Mouse (Mus musculus): ENCODE data around the gene Coro2b. TPM values are rescaled to one million over a fixed set of nuclear protein-coding genes. Genes with fewer than 3 reads are reported as not detected.

The Coro2b gene
- 9.0 and 9.8 TPM in 2 replicates for polyA plus RNA-seq (2014; fragmentation: Nextera tagmentation; extraction: Ambion mirVana)

GRCm38 (mm10) chr9:62536655-62537631 is at the start of gene Coro2b:
Coro2b (minus strand) TSS chr9:62537044.
- peaks cover 15% of the 10 kb centered on the region; the same call in 1 of the 2 replicates for H3K27me3 ChIP-seq (replicated peaks; ENCODE audit: control insufficient read depth, insufficient read depth, low read length)
- DNase-seq (ENCODE audit: low spot score), result peak; percentile 80
- 2% methylated on average over 60 of the region's 74 CpGs for WGBS

GRCm38 (mm10) chr9:62577558-62577957 is 40.7 kb upstream of the Coro2b start:
- DNase-seq (ENCODE audit: low spot score) (no peak), ATAC-seq (replicated peaks; ENCODE audit: low FRiP score, low TSS enrichment, low read depth) (no peak)
- 48% methylated on average over 1 of the region's 1 CpGs for WGBS
- Histone ChIP-seq H3K9ac (ENCODE audit: low read length) (no peak overlapping the region), H3K4me2 (ENCODE audit: low read length) (no peak overlapping the region), H3K36me3 (ENCODE audit: control insufficient read depth, insufficient read depth, low read length) (no peaks in the 10 kb centered on the region), H3K27ac (ENCODE audit: low read depth) (no peak overlapping the region), H3K4me1 (replicated peaks; ENCODE audit: control insufficient read depth, insufficient read depth, low read length) (no peaks in the 10 kb centered on the region), H3K9me3 (ENCODE audit: control insufficient read depth, low read length) (0 out of 2 replicates have a peak, but pooled peaks cover 3% of the 10 kb centered on the region), H3K4me3 (ENCODE audit: low read depth, low read length) (no peak overlapping the region), H3K27me3 (replicated peaks; ENCODE audit: control insufficient read depth, insufficient read depth, low read length) (no peaks in the 10 kb centered on the region)

More at GRCm38 (mm10) chr9:62536655-62537631, at the start of gene Coro2b:
- H3K4me1 ChIP-seq (replicated peaks; ENCODE audit: control insufficient read depth, insufficient read depth, low read length), result peaks cover 27% of the 10 kb centered on the region
- H3K4me2 ChIP-seq (ENCODE audit: low read length), result peak within 1 kb of the TSS; percentile 92
- no peak within 1 kb of the TSS; the same call in 1 of the 2 replicates for H3K27ac ChIP-seq (ENCODE audit: low read depth)
- no peaks in the 10 kb centered on the region for H3K9me3 ChIP-seq (ENCODE audit: control insufficient read depth, low read length)
- H3K4me3 ChIP-seq (ENCODE audit: low read depth, low read length), result peak within 1 kb of the TSS; percentile 62
- peak; percentile 59; the same call in 1 of the 2 replicates for ATAC-seq (replicated peaks; ENCODE audit: low FRiP score, low TSS enrichment, low read depth)
- H3K36me3 ChIP-seq (ENCODE audit: control insufficient read depth, insufficient read depth, low read length), result no peaks in the 10 kb centered on the region
- H3K9ac ChIP-seq (ENCODE audit: low read length), result peak within 1 kb of the TSS; percentile 61

- Histone ChIP-seq H3K27me3 (replicated peaks; ENCODE audit: control insufficient read depth, insufficient read depth, low read length) (no peaks in the 10 kb centered on the region), H3K4me2 (ENCODE audit: low read length) (no peak overlapping the region), H3K4me3 (ENCODE audit: low read depth, low read length) (no peak overlapping the region), H3K4me1 (replicated peaks; ENCODE audit: control insufficient read depth, insufficient read depth, low read length) (no peaks in the 10 kb centered on the region), H3K9me3 (ENCODE audit: control insufficient read depth, low read length) (0 out of 2 replicates have a peak, but pooled peaks cover 3% of the 10 kb centered on the region), H3K36me3 (ENCODE audit: control insufficient read depth, insufficient read depth, low read length) (no peaks in the 10 kb centered on the region), H3K27ac (ENCODE audit: low read depth) (no peak overlapping the region), H3K9ac (ENCODE audit: low read length) (no peak overlapping the region)
- ATAC-seq (replicated peaks; ENCODE audit: low FRiP score, low TSS enrichment, low read depth) (no peak), DNase-seq (ENCODE audit: low spot score) (no peak)
- 90% methylated on average over 6 of the region's 6 CpGs for WGBS
Observed at GRCm38 (mm10) chr9:62569121-62569520, 32.3 kb upstream of the Coro2b start.

- Histone ChIP-seq H3K4me1 (replicated peaks; ENCODE audit: control insufficient read depth, insufficient read depth, low read length) (no peaks in the 10 kb centered on the region), H3K27ac (ENCODE audit: low read depth) (no peak overlapping the region), H3K9me3 (ENCODE audit: control insufficient read depth, low read length) (0 out of 2 replicates have a peak, but pooled peaks cover under 1% of the 10 kb centered on the region), H3K36me3 (ENCODE audit: control insufficient read depth, insufficient read depth, low read length) (no peaks in the 10 kb centered on the region), H3K4me3 (ENCODE audit: low read depth, low read length) (no peak overlapping the region), H3K27me3 (replicated peaks; ENCODE audit: control insufficient read depth, insufficient read depth, low read length) (no peaks in the 10 kb centered on the region), H3K4me2 (ENCODE audit: low read length) (no peak overlapping the region), H3K9ac (ENCODE audit: low read length) (no peak overlapping the region)
- DNase-seq (ENCODE audit: low spot score) (no peak), ATAC-seq (replicated peaks; ENCODE audit: low FRiP score, low TSS enrichment, low read depth) (no peak)
- 96% methylated on average over 1 of the region's 1 CpGs for WGBS
Observed at GRCm38 (mm10) chr9:62567818-62568217, 31.0 kb upstream of the Coro2b start.

GRCm38 (mm10) chr9:62562236-62562635 is 25.4 kb upstream of the Coro2b start:
- no peak overlapping the region for H3K4me2 ChIP-seq (ENCODE audit: low read length)
- 89% methylated on average over 6 of the region's 6 CpGs for WGBS
- no peak for ATAC-seq (replicated peaks; ENCODE audit: low FRiP score, low TSS enrichment, low read depth)

GRCm38 (mm10) chr9:62560432-62560831 is 23.6 kb upstream of the Coro2b start:
- Histone ChIP-seq H3K4me3 (ENCODE audit: low read depth, low read length) (no peak overlapping the region), H3K27ac (ENCODE audit: low read depth) (no peak overlapping the region), H3K9ac (ENCODE audit: low read length) (no peak overlapping the region), H3K27me3 (replicated peaks; ENCODE audit: control insufficient read depth, insufficient read depth, low read length) (no peaks in the 10 kb centered on the region), H3K36me3 (ENCODE audit: control insufficient read depth, insufficient read depth, low read length) (no peaks in the 10 kb centered on the region), H3K4me1 (replicated peaks; ENCODE audit: control insufficient read depth, insufficient read depth, low read length) (no peaks in the 10 kb centered on the region), H3K9me3 (ENCODE audit: control insufficient read depth, low read length) (no peaks in the 10 kb centered on the region), H3K4me2 (ENCODE audit: low read length) (no peak overlapping the region)
- no peak for DNase-seq (ENCODE audit: low spot score)
- 94% methylated on average over 4 of the region's 4 CpGs for WGBS
- no peak for ATAC-seq (replicated peaks; ENCODE audit: low FRiP score, low TSS enrichment, low read depth)

More at GRCm38 (mm10) chr9:62562236-62562635, 25.4 kb upstream of the Coro2b start:
- Histone ChIP-seq H3K27ac (ENCODE audit: low read depth) (no peak overlapping the region), H3K9me3 (ENCODE audit: control insufficient read depth, low read length) (no peaks in the 10 kb centered on the region), H3K4me1 (replicated peaks; ENCODE audit: control insufficient read depth, insufficient read depth, low read length) (no peaks in the 10 kb centered on the region), H3K27me3 (replicated peaks; ENCODE audit: control insufficient read depth, insufficient read depth, low read length) (no peaks in the 10 kb centered on the region), H3K36me3 (ENCODE audit: control insufficient read depth, insufficient read depth, low read length) (no peaks in the 10 kb centered on the region), H3K9ac (ENCODE audit: low read length) (no peak overlapping the region), H3K4me3 (ENCODE audit: low read depth, low read length) (no peak overlapping the region)
- DNase-seq (ENCODE audit: low spot score), result no peak

- Histone ChIP-seq H3K4me1 (replicated peaks; ENCODE audit: control insufficient read depth, insufficient read depth, low read length) (no peaks in the 10 kb centered on the region), H3K36me3 (ENCODE audit: control insufficient read depth, insufficient read depth, low read length) (no peaks in the 10 kb centered on the region), H3K4me2 (ENCODE audit: low read length) (no peak overlapping the region), H3K4me3 (ENCODE audit: low read depth, low read length) (no peak overlapping the region), H3K9me3 (ENCODE audit: control insufficient read depth, low read length) (no peaks in the 10 kb centered on the region), H3K27ac (ENCODE audit: low read depth) (no peak overlapping the region), H3K27me3 (replicated peaks; ENCODE audit: control insufficient read depth, insufficient read depth, low read length) (no peaks in the 10 kb centered on the region), H3K9ac (ENCODE audit: low read length) (no peak overlapping the region)
- DNase-seq (ENCODE audit: low spot score), result no peak
- ATAC-seq (replicated peaks; ENCODE audit: low FRiP score, low TSS enrichment, low read depth), result no peak
- 51% methylated on average over 5 of the region's 5 CpGs for WGBS
Observed at GRCm38 (mm10) chr9:62560006-62560405, 23.2 kb upstream of the Coro2b start.

- ATAC-seq (replicated peaks; ENCODE audit: low FRiP score, low TSS enrichment, low read depth) (no peak), DNase-seq (ENCODE audit: low spot score) (no peak)
- Histone ChIP-seq H3K4me3 (ENCODE audit: low read depth, low read length) (no peak overlapping the region), H3K4me2 (ENCODE audit: low read length) (no peak overlapping the region), H3K27ac (ENCODE audit: low read depth) (no peak overlapping the region), H3K4me1 (replicated peaks; ENCODE audit: control insufficient read depth, insufficient read depth, low read length) (no peaks in the 10 kb centered on the region), H3K9ac (ENCODE audit: low read length) (no peak overlapping the region), H3K9me3 (ENCODE audit: control insufficient read depth, low read length) (no peaks in the 10 kb centered on the region), H3K27me3 (replicated peaks; ENCODE audit: control insufficient read depth, insufficient read depth, low read length) (no peaks in the 10 kb centered on the region), H3K36me3 (ENCODE audit: control insufficient read depth, insufficient read depth, low read length) (no peaks in the 10 kb centered on the region)
- WGBS, result 82% methylated on average over 3 of the region's 3 CpGs
Observed at GRCm38 (mm10) chr9:62559446-62559845, 22.6 kb upstream of the Coro2b start.

All from intestine, embryonic 14.5 days (tissue).